ENCODE assay signal across 9 mouse cellular contexts in genomic region chr6:38081727-38082341, GRCm38 (mm10). TPM values are rescaled to one million over a fixed set of nuclear protein-coding genes. Genes with fewer than 3 reads are reported as not detected.
DNase-seq lines count a peak whose midpoint lies in the region; ATAC-seq lines count a peak whose summit lies in the region.
"Had no signal": no experiment of that assay in that cellular context is flagged by ENCODE, and none has a peak within 500 bp of the region (broad histone marks: within the 10 kb centered on the region; RNA-seq: fewer than 3 reads in every experiment).

No protein-coding gene starts in this region.

- WGBS in heart, embryonic 16.5 days = 42% methylated on average over 11 of the region's 11 CpGs
- WGBS in limb, embryonic 15.5 days = 42% methylated on average over 11 of the region's 11 CpGs
- whole genome bisulfite sequencing in forebrain, embryonic 10.5 days = 66% methylated on average over 11 of the region's 11 CpGs

- no peaks in the 10 kb centered on the region for H3K27me3 ChIP-seq in heart, embryonic 16.5 days (ENCODE audit: control insufficient read depth, insufficient read depth, low read length)
- H3K27me3 ChIP-seq in limb, embryonic 15.5 days = no peaks in the 10 kb centered on the region
- H3K27me3 ChIP-seq in forebrain, embryonic 10.5 days (ENCODE audit: poor library complexity, severe bottlenecking) = no peaks in the 10 kb centered on the region

- no peak overlapping the region for H3K4me3 ChIP-seq in heart, embryonic 16.5 days (ENCODE audit: low read length)
- no peak overlapping the region for H3K4me3 ChIP-seq in limb, embryonic 15.5 days
- no peak overlapping the region for H3K4me3 ChIP-seq in forebrain, embryonic 10.5 days

- no peaks in the 10 kb centered on the region for H3K36me3 ChIP-seq in heart, embryonic 16.5 days (ENCODE audit: control insufficient read depth, insufficient read depth)
- no peaks in the 10 kb centered on the region for H3K36me3 ChIP-seq in limb, embryonic 15.5 days
- no peaks in the 10 kb centered on the region for H3K36me3 ChIP-seq in forebrain, embryonic 10.5 days (replicated peaks)

- H3K4me1 ChIP-seq in heart, embryonic 16.5 days (ENCODE audit: control insufficient read depth, insufficient read depth, low read length) = peaks cover 12% of the 10 kb centered on the region
- H3K4me1 ChIP-seq in limb, embryonic 15.5 days = peaks cover 14% of the 10 kb centered on the region
- peaks cover 14% of the 10 kb centered on the region for H3K4me1 ChIP-seq in forebrain, embryonic 10.5 days

- ATAC-seq in heart, embryonic 16.5 days (replicated peaks; ENCODE audit: extremely low read depth, insufficient read depth, low FRiP score) = peak; percentile 75
- peak; percentile 22; the same call in 1 of the 2 replicates for ATAC-seq in limb, embryonic 15.5 days (ENCODE audit: insufficient number of reproducible peaks, low FRiP score, low TSS enrichment, low read depth)

- DNase-seq in urinary bladder, postnatal 14 days (ENCODE audit: low spot score) = peak; percentile 24
- no peak for DNase-seq in urinary bladder, postnatal 10 days (ENCODE audit: low spot score)
- no peak for DNase-seq in thymus, postnatal 10 days (ENCODE audit: low spot score in 2 of 2)
- no peak for DNase-seq in forebrain, embryonic 10.5 days (ENCODE audit: extremely low spot score, low spot score)
- no peak for DNase-seq in spleen, adult 18-20 months
- no peak for DNase-seq in spleen, adult 12 weeks (ENCODE audit: low spot score)

- peak overlapping the region; percentile 12; the same call in 1 of the 2 replicates for H3K27ac ChIP-seq in heart, embryonic 16.5 days (ENCODE audit: low read length)
- H3K27ac ChIP-seq in limb, embryonic 15.5 days = peak overlapping the region; percentile 57
- no peak overlapping the region for H3K27ac ChIP-seq in forebrain, embryonic 10.5 days
- H3K27ac ChIP-seq: liver, embryonic 14.5 days had no signal

- H3K9me3 ChIP-seq in heart, embryonic 16.5 days (replicated peaks; ENCODE audit: control insufficient read depth, low read length) = no peaks in the 10 kb centered on the region
- H3K9me3 ChIP-seq in limb, embryonic 15.5 days = no peaks in the 10 kb centered on the region
- H3K9me3 ChIP-seq in forebrain, embryonic 10.5 days = no peaks in the 10 kb centered on the region

- no peak overlapping the region for H3K9ac ChIP-seq in heart, embryonic 16.5 days (ENCODE audit: low read length)
- H3K9ac ChIP-seq in limb, embryonic 15.5 days = no peak overlapping the region
- H3K9ac ChIP-seq: liver, embryonic 14.5 days had no signal

- H3K4me2 ChIP-seq in heart, embryonic 16.5 days (ENCODE audit: low read depth, low read length) = peak overlapping the region; percentile 20; the same call in 1 of the 2 replicates
- no peak overlapping the region for H3K4me2 ChIP-seq in limb, embryonic 15.5 days

RNA-seq across cellular contexts. Expression of gene Tmem213, which starts 27.2 kb away (rescaled TPM):
- 1.0 and 12.2 TPM in 2 replicates for polyA plus RNA-seq in heart, embryonic 16.5 days (2015; fragmentation: Nextera tagmentation; extraction: Ambion mirVana)
- 1.5 and 3.1 TPM in 2 replicates for polyA plus RNA-seq in limb, embryonic 15.5 days (2015; fragmentation: Nextera tagmentation; extraction: Ambion mirVana)
- polyA plus RNA-seq in forebrain, embryonic 10.5 days (2016; fragmentation: Nextera tagmentation; extraction: Ambion mirVana) = not detected in 2 replicates
- polyA plus RNA-seq: liver, embryonic 14.5 days had no signal

RNA-seq across cellular contexts. Expression of gene Svopl, which starts 35.0 kb away (rescaled TPM):
- 0.29 and 0.53 TPM in 2 replicates for polyA plus RNA-seq in heart, embryonic 16.5 days (2015; fragmentation: Nextera tagmentation; extraction: Ambion mirVana)
- 1.3 and 1.8 TPM in 2 replicates for polyA plus RNA-seq in limb, embryonic 15.5 days (2015; fragmentation: Nextera tagmentation; extraction: Ambion mirVana)
- polyA plus RNA-seq in forebrain, embryonic 10.5 days (2016; fragmentation: Nextera tagmentation; extraction: Ambion mirVana) = 1.0 and 1.5 TPM in 2 replicates

RNA-seq across cellular contexts. Expression of gene Atp6v0a4, which starts 42.6 kb away (rescaled TPM):
- polyA plus RNA-seq in heart, embryonic 16.5 days (2015; fragmentation: Nextera tagmentation; extraction: Ambion mirVana) = 1.5 and 1.6 TPM in 2 replicates
- polyA plus RNA-seq in limb, embryonic 15.5 days (2015; fragmentation: Nextera tagmentation; extraction: Ambion mirVana) = 4.0 and 6.0 TPM in 2 replicates
- not detected in 2 replicates for polyA plus RNA-seq in forebrain, embryonic 10.5 days (2016; fragmentation: Nextera tagmentation; extraction: Ambion mirVana)
